ENCODE assay signal across 26 mouse cellular contexts in genomic region chr10:10546623-10547022, GRCm38 (mm10). TPM values are rescaled to one million over a fixed set of nuclear protein-coding genes. Genes with fewer than 3 reads are reported as not detected.
DNase-seq lines count a peak whose midpoint lies in the region; ATAC-seq and TF ChIP-seq lines count a peak whose summit lies in the region.
"Had no signal": no experiment of that assay in that cellular context is flagged by ENCODE, and none has a peak within 500 bp of the region (broad histone marks: within the 10 kb centered on the region; RNA-seq: fewer than 3 reads in every experiment).

No protein-coding gene starts in this region.

- H3K27ac ChIP-seq in kidney, postnatal 0 days = no peak overlapping the region
- H3K27ac ChIP-seq in lung, embryonic 15.5 days = no peak overlapping the region
- H3K27ac ChIP-seq in stomach, postnatal 0 days (replicated peaks) = no peak overlapping the region
- H3K27ac ChIP-seq: embryonic facial prominence, embryonic 15.5 days; hindbrain, embryonic 15.5 days; midbrain, embryonic 10.5 days; neural tube, embryonic 13.5 days had no signal

- peak; percentile 33; the same call in 1 of the 2 replicates for ATAC-seq in kidney, postnatal 0 days (replicated peaks; ENCODE audit: low FRiP score, low read depth)
- ATAC-seq in lung, embryonic 15.5 days (ENCODE audit: borderline replicate concordance, extremely low read depth, low FRiP score, low TSS enrichment) = no peak
- no peak for ATAC-seq in stomach, postnatal 0 days (ENCODE audit: low FRiP score, low TSS enrichment)
- ATAC-seq: forebrain, embryonic 14.5 days; midbrain, embryonic 16.5 days had no signal

- no peak for TF ChIP-seq CTCF in kidney, postnatal 0 days (IDR thresholded peaks at IDR 0.05; ENCODE audit: low read depth)
- no peak for TF ChIP-seq CTCF in stomach, postnatal 0 days (IDR thresholded peaks at IDR 0.05; ENCODE audit: low read depth)

- TF ChIP-seq EP300 in stomach, postnatal 0 days (optimal IDR thresholded peaks at IDR 0.05) = no peak

- H3K4me1 ChIP-seq in kidney, postnatal 0 days (replicated peaks; ENCODE audit: insufficient read depth, low read length) = no peaks in the 10 kb centered on the region
- 0 out of 2 replicates have a peak, but pooled peaks cover 9% of the 10 kb centered on the region for H3K4me1 ChIP-seq in lung, embryonic 15.5 days
- no peaks in the 10 kb centered on the region for H3K4me1 ChIP-seq in stomach, postnatal 0 days (replicated peaks; ENCODE audit: control insufficient read depth, insufficient read depth)
- H3K4me1 ChIP-seq: embryonic facial prominence, embryonic 15.5 days; hindbrain, embryonic 15.5 days; midbrain, embryonic 10.5 days; neural tube, embryonic 13.5 days had no signal

- H3K27me3 ChIP-seq in kidney, postnatal 0 days (ENCODE audit: insufficient read depth, low read length) = no peaks in the 10 kb centered on the region
- no peaks in the 10 kb centered on the region for H3K27me3 ChIP-seq in lung, embryonic 15.5 days
- H3K27me3 ChIP-seq in stomach, postnatal 0 days (ENCODE audit: control insufficient read depth, insufficient read depth, low read length) = no peaks in the 10 kb centered on the region
- H3K27me3 ChIP-seq: CH12.LX; embryonic facial prominence, embryonic 15.5 days; hindbrain, embryonic 15.5 days; neural tube, embryonic 13.5 days had no signal

- no peaks in the 10 kb centered on the region for H3K9me3 ChIP-seq in kidney, postnatal 0 days (replicated peaks; ENCODE audit: low read length)
- no peaks in the 10 kb centered on the region for H3K9me3 ChIP-seq in lung, embryonic 15.5 days
- no peaks in the 10 kb centered on the region for H3K9me3 ChIP-seq in stomach, postnatal 0 days (ENCODE audit: control insufficient read depth, low read length)
- H3K9me3 ChIP-seq: embryonic facial prominence, embryonic 15.5 days; G1E; hindbrain, embryonic 15.5 days; midbrain, embryonic 10.5 days; neural tube, embryonic 13.5 days had no signal

- WGBS in kidney, postnatal 0 days = 34% methylated on average over 5 of the region's 5 CpGs
- 42% methylated on average over 5 of the region's 5 CpGs for WGBS in lung, embryonic 15.5 days
- WGBS in stomach, postnatal 0 days = 44% methylated on average over 5 of the region's 5 CpGs

- DNase-seq in kidney, postnatal 0 days (ENCODE audit: low spot score) = peak; percentile 67
- no peak for DNase-seq in kidney, postnatal 36 days
- no peak for DNase-seq in lung, postnatal 10 days
- DNase-seq in brain, adult 2 months (ENCODE audit: low read depth, low spot score) = peak; percentile 79
- DNase-seq in stomach, postnatal 0 days (ENCODE audit: low spot score) = no peak
- no peak for DNase-seq in cerebellum, adult 9-10 months
- DNase-seq: adrenal gland, adult 8-10 months; B cell, adult 2 months; cerebellum, adult 9-11 months; gastrocnemius, postnatal 14 days; heart, adult 11 months; kidney, adult 11 months; kidney, postnatal 14 days; retina, postnatal 1 day; thymus, postnatal 14 days had no signal

- no peak overlapping the region for H3K9ac ChIP-seq in kidney, postnatal 0 days (ENCODE audit: low read depth, low read length)
- no peak overlapping the region for H3K9ac ChIP-seq in lung, embryonic 15.5 days
- H3K9ac ChIP-seq in stomach, postnatal 0 days (ENCODE audit: low read length) = no peak overlapping the region
- H3K9ac ChIP-seq: embryonic facial prominence, embryonic 15.5 days; hindbrain, embryonic 15.5 days; neural tube, embryonic 13.5 days had no signal

- peak overlapping the region; percentile 12; the same call in 1 of the 2 replicates for H3K4me2 ChIP-seq in kidney, postnatal 0 days (ENCODE audit: low read length)
- peak overlapping the region; percentile 21 for H3K4me2 ChIP-seq in lung, embryonic 15.5 days
- H3K4me2 ChIP-seq in stomach, postnatal 0 days (replicated peaks; ENCODE audit: low read depth) = peak overlapping the region; percentile 20; the same call in 1 of the 2 replicates
- H3K4me2 ChIP-seq: embryonic facial prominence, embryonic 15.5 days; heart, embryonic 11.5 days; hindbrain, embryonic 15.5 days; neural tube, embryonic 13.5 days had no signal

- H3K4me3 ChIP-seq in kidney, postnatal 0 days (replicated peaks; ENCODE audit: low read depth, low read length) = no peak overlapping the region
- no peak overlapping the region for H3K4me3 ChIP-seq in lung, embryonic 15.5 days
- H3K4me3 ChIP-seq in stomach, postnatal 0 days (ENCODE audit: low read depth, low read length) = peak overlapping the region; percentile 0; the same call in 1 of the 2 replicates
- H3K4me3 ChIP-seq: embryonic facial prominence, embryonic 15.5 days; hindbrain, embryonic 15.5 days; midbrain, embryonic 10.5 days; myocyte; neural tube, embryonic 13.5 days had no signal

- H3K36me3 ChIP-seq in kidney, postnatal 0 days (ENCODE audit: insufficient read depth, low read length) = no peaks in the 10 kb centered on the region
- no peaks in the 10 kb centered on the region for H3K36me3 ChIP-seq in lung, embryonic 15.5 days
- no peaks in the 10 kb centered on the region for H3K36me3 ChIP-seq in stomach, postnatal 0 days (ENCODE audit: control insufficient read depth, insufficient read depth, low read length)
- H3K36me3 ChIP-seq: embryonic facial prominence, embryonic 15.5 days; G1E; hindbrain, embryonic 15.5 days; midbrain, embryonic 10.5 days; neural tube, embryonic 13.5 days had no signal

RNA-seq across cellular contexts. Expression of gene Rab32, which starts 11.4 kb away (rescaled TPM):
- polyA plus RNA-seq in kidney, postnatal 0 days (2015; fragmentation: Nextera tagmentation; extraction: Ambion mirVana) = 20.7 and 21.8 TPM in 2 replicates
- polyA plus RNA-seq in lung, embryonic 15.5 days (2015; fragmentation: Nextera tagmentation; extraction: Ambion mirVana) = 22.4 and 22.7 TPM in 2 replicates
- polyA plus RNA-seq in stomach, postnatal 0 days (2015; fragmentation: Nextera tagmentation; extraction: Ambion mirVana) = 20.1 and 20.8 TPM in 2 replicates
- polyA plus RNA-seq: G1E had no signal

Comparison
In these comparisons a context has a peak if more than half of its experiments do, and no peak if none do; other contexts are left out.
1. DNase-seq: peak in kidney, postnatal 0 days (single experiment) and brain, adult 2 months (single experiment); none in kidney, postnatal 36 days (0 of 2), lung, postnatal 10 days (single experiment), stomach, postnatal 0 days (single experiment) and cerebellum, adult 9-10 months (single experiment).
2. Peak in every context shown above with its lines, with median percentiles within 50 percentile points of each other: H3K4me2 ChIP-seq.